Mouse (Mus musculus) heart, adult 2 months (tissue): ENCODE data around the gene Hif1an.
A peak's percentile ranks its signal among the peaks of the same experiment; 100 is the strongest.

ENCODE experiments used
- CTCF ChIP-seq: fragments of 200-600 bp; IDR thresholded peaks from 2 replicates; pipeline ENCODE4 v1.8.1; 2022; ENCODE audit warnings: antibody characterized with exemption, mild to moderate bottlenecking, moderate library complexity
- POLR2A ChIP-seq: fragments of 200-500 bp; IDR thresholded peaks from 2 replicates; pipeline ENCODE4 v1.6.1; 2011; ENCODE audit warnings: mild to moderate bottlenecking, low read depth, low read length, control low read depth; ENCODE audit not compliant: insufficient read depth

DNA sequence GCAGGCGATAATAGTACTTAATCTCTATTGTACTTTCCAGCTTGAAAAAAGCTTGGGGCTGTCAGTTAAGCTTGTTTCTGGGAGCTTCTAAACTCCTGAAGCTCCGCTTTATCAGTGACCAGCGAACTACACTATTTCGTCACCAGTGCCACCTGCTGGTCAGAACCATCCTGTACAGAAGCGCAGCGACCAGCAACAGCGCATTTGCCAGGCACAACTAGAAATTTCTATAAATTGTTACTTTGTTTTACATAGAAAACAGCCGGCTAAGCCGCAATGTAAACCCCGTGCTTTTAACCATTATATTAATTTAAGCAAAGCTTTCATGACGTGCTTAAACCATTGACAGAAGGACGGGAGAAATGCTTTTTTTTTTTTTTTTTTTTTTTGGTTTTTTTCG lies 17.9 kb upstream of the Hif1an start:
- TF ChIP-seq POLR2A (no peak), CTCF (peak; percentile 84)
